Mouse (Mus musculus) c-Kit-positive CD71-positive TER-119-positive erythroid progenitor cells, embryonic 14.5 days (primary cell): ENCODE data around the gene Brd1.
A peak's percentile ranks its signal among the peaks of the same experiment; 100 is the strongest.
"Not testable (repeated sequence)": the region's sequence is repeated elsewhere in the genome, so short reads cannot be mapped to it uniquely, and the experiment has no call there.

Experiments used
- DNase-seq: peaks from one replicate; pipeline ENCODE4 v3.0.0-alpha.2; 2013; ENCODE audit warnings: low spot score

The Brd1 gene

GRCm38 (mm10) chr15:88733834-88734571 lies at the start of gene Brd1:
Brd1 (minus strand) TSS chr15:88734233.
- peak; percentile 64 for DNase-seq

DNA sequence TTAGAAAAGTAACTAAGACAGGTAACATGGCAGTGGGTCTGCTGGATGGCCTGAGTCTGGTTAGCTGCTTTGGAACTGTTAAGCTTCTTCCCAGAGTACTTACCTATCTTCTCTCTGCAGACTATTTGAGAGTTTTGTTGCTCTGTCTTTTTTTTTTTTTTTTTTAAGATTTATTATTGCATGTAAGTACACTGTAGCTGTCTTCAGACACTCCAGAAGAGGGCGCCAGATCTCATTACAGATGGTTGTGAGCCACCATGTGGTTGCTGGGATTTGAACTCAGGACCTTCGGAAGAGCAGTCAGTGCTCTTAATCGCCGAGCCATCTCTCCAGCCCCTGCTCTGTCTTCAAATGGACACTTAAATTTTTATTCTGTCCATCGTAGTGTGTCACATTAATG lies 40.6 kb upstream of the Brd1 start:
- DNase-seq = not testable (repeated sequence)

DNA sequence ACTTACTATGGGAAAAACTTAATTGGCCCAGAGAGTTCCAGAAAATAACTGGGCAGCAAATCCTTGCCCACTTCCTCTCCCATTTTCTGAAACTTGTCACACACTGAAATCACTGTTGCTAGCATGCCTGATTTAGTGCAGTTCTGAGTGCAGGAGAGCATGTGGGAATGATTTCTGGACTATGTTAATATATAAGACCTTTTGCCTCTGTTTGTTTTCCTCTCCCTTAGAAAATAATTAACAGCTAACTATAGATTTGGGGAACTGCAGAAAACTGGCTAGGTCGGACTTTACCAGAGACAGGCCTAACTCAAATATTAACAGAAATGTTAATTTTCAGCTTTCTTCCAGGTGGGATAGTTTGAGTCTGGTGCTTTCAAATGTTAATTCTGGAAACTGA lies 34.5 kb upstream of the Brd1 start:
- no peak for DNase-seq

GRCm38 (mm10) chr15:88766139-88766538 lies 32.1 kb upstream of the Brd1 start:
- not testable (repeated sequence) for DNase-seq

GRCm38 (mm10) chr15:88761551-88761950 lies 27.5 kb upstream of the Brd1 start:
- DNase-seq = peak; percentile 64

DNA sequence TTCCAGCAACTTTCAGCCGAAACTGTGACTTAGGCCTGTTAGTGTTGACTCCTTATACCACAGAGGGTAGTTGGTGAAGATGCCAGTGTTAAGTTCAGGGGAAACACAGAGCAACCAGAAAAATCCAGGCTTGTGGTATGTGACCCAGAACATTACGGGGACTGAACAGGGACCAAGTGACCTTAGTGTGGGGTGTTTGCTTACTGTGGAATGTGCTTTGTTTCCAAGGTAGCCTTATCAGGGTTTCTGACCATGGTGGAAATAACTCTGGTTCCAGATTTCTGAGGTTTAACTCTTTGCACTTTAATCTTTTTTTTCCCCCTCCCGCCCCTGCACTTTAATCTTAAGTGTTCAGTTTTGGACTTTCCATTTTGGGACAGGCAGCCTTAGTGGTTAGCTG lies 24.0 kb upstream of the Brd1 start:
- DNase-seq = no peak

GRCm38 (mm10) chr15:88755761-88756160 lies 21.7 kb upstream of the Brd1 start:
- DNase-seq = no peak

- no peak for DNase-seq
Measured at GRCm38 (mm10) chr15:88754896-88755295, 20.9 kb upstream of the Brd1 start.

DNA sequence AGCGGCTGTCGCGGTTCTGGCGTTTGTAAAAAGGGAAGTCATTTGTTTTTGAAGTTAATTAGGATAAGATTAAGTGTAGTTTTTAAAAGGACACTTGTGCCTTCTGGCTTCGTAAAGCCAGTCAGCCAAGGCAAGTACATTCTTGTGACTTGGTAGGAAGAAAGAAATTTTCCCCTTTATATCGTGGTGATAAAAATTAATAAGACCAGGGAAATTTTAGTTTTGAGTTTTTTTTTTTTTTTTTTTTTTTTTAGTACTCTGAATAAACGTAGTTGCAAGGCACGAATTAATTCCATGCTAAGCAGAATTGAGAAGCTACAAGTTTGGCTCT lies 18.3 kb upstream of the Brd1 start:
- DNase-seq = no peak

DNA sequence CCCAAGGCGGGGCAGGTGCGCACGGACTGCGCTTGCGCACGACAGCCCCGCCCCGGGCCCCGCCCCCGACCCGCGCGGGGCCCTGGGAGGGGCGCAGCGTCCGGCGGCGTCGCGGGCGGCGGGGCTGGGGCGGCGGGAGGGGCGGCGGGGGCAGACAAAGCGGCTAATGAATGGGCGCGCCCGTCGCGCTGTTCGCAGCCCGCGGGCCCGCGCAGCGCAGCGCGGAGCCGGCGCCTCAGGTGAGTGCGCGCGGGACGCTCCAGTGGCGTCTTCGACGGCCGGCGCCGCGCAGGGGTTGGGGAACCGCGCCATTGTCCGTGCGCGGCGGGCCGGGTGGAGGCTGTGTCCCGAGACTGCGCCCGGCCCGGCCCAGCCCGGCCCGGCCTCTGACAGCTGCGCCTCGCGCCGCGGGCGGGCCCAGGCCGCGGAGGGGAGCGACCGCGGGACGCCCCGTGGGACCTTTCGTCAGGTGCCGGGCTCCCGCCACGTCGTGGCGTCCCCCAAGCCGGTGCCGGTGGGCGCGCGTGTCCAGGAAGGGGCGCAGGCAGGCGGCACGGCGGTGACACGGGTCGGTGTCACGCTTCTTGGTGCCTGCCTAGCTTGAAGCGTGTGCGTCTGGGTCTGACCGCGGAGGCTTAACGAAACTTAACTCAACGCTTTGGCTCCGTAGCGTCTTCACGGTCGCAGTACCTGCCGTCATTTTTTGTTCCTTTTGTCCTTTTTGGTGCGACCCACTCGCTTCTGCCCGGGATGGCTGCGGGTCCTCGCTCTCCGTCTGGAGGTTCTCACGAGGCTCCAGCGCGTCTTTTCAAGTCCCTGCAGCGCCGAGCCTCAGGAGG lies 17.8 kb upstream of the Brd1 start, which contains the start of gene Zbed4:
Gene Zbed4 (plus strand): TSS at position 97 of the 839 bp plus-strand sequence.
- peak; percentile 57 for DNase-seq

- DNase-seq = peak; percentile 98
Measured at GRCm38 (mm10) chr15:88750677-88751563, 16.9 kb upstream of the Brd1 start.

- DNase-seq = no peak
Measured at GRCm38 (mm10) chr15:88750032-88750431, 16.0 kb upstream of the Brd1 start.

- not testable (repeated sequence) for DNase-seq
Measured at GRCm38 (mm10) chr15:88749617-88750016, 15.6 kb upstream of the Brd1 start.

GRCm38 (mm10) chr15:88745926-88746325 lies 11.9 kb upstream of the Brd1 start:
- DNase-seq = no peak

GRCm38 (mm10) chr15:88745347-88745746 lies 11.3 kb upstream of the Brd1 start:
- no peak for DNase-seq

- not testable (repeated sequence) for DNase-seq
Measured at GRCm38 (mm10) chr15:88743371-88743770, 9.3 kb upstream of the Brd1 start.

DNA sequence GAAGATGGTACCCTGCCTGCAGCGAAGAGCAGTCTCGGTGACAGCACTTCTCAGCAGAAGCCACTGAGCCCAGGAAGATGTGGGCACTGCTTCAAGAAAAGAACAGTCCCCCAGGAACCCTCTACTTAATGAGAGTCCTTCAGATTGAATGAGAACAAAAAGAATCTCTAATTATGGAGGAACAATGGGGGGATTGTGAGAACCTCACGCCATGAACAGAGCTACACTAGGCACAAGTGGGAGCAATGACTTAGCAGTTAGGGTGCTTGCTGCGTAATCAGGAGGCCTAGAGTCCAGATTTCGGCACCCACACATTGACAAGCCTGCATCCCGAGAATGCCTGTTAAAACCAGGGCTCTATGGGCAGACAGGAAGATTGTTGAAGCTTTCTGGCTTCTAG lies 7.3 kb upstream of the Brd1 start:
- DNase-seq = no peak

DNA sequence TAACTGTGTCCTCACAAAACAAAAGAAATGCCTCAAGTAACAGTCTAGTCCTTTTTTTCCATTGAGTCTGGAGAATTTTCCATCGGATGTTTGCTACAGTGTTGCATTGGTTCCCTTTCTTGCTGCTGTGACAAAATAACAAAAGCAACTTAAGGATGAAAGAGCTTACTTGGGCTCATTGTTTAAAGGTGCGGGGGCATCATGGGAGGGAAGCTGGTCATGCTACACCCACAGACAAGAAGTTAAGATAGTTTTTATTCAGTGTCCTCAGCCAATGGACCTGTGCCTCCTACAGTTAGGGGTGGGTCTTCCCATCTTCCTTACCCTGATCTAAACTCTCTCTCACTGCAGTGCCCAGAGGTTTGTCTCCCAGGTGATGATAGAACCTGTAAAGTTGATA lies 4.4 kb upstream of the Brd1 start:
- DNase-seq = no peak

DNA sequence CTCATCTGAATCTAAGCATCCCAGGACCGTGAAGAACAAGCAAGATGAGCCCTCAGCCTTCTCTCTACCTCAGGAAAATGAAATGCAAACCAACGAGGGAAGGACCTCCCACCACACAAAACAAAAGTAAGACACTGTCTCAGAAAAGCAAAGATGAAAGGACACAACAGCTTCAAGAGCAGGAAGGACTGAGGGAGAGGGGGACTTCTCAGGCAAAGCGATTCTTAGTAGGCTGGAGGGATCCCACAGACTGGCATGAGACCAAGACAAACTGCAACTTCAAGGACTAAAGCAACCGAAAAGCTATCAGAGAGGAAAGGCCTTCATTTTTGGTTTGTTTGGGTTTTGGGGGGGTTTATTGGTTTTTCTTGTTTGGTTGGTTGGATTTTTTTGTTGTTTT lies 2.1 kb upstream of the Brd1 start:
- no peak for DNase-seq

- peak; percentile 50 for DNase-seq
Measured at GRCm38 (mm10) chr15:88733041-88733751, 837 bp downstream of the Brd1 start.

DNA sequence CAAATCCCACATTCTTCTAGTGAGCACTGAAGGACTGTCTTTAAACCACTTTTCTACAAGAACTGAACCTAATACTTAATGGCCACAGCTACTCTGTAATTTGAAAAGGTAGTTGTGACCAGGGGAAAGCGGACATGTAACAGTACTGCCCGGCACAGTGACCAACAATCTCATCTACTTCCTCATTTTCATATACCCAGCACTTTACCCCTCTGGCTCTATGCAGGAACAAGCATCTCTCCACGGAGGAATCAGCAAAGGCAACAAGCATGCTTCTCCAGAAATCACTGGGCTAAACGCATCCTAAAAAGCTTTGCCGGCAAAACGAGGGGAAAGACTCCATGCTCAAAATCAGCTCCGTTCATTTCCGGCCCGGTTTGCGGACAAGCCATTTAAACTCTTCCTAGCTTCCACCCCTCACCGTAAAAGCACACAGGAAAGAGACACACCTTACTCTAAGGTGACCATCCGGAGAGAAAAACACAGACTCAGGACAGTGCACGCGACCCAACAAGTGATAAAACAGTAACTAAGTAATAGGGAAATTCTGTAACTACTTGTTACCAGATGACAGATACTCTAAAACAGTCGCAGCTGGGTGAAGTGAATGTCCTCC lies 1.5 kb downstream of the Brd1 start:
- no peak for DNase-seq
